Mouse (Mus musculus): Measurements from ENCODE around the gene Chek2.

The Chek2 gene

GRCm38 (mm10) chr5:110898785-110899184, 59.0 kb downstream of the Chek2 start:
- DNase-seq (ENCODE audit: low read depth), result no peak

- no peak for DNase-seq (ENCODE audit: low read depth)
Measured at GRCm38 (mm10) chr5:110900331-110900730, 60.6 kb downstream of the Chek2 start.

- DNase-seq (ENCODE audit: low read depth), result no peak
Measured at GRCm38 (mm10) chr5:110906708-110907107, 66.9 kb downstream of the Chek2 start.

GRCm38 (mm10) chr5:110908879-110909278, 69.1 kb downstream of the Chek2 start:
- peak; percentile 36 for DNase-seq (ENCODE audit: low read depth)

- DNase-seq (ENCODE audit: low read depth), result no peak
Measured at GRCm38 (mm10) chr5:110909955-110910589, 70.3 kb downstream of the Chek2 start.

- no peak for DNase-seq (ENCODE audit: low read depth)
Measured at GRCm38 (mm10) chr5:110914859-110915258, 75.1 kb downstream of the Chek2 start.

GRCm38 (mm10) chr5:110916241-110916640, 76.5 kb downstream of the Chek2 start:
- no peak for DNase-seq (ENCODE audit: low read depth)

- no peak for DNase-seq (ENCODE audit: low read depth)
Measured at GRCm38 (mm10) chr5:110919541-110919940, 79.8 kb downstream of the Chek2 start.

GRCm38 (mm10) chr5:110923336-110923735, 83.6 kb downstream of the Chek2 start:
- DNase-seq (ENCODE audit: low read depth), result no peak
